Mouse (Mus musculus) spleen, adult 2 months (tissue): ENCODE results near the gene Fxyd6. TPM values are rescaled to one million over a fixed set of nuclear protein-coding genes. Genes with fewer than 3 reads are reported as not detected.
A peak's percentile ranks its signal among the peaks of the same experiment; 100 is the strongest.

Source experiments
- DNase-seq, 2 experiments: peaks; one replicate each; pipeline versions ENCODE4 v3.0.0 to v3.0.0-alpha.2; 2012 to 2021; ENCODE audit warnings: low spot score in 2 of 2, low read depth in 1 of 2
- H3K27ac ChIP-seq: fragments of 200-500 bp; 2 replicates; pipeline ENCODE4 v1.5.1; 2012; ENCODE audit warnings: low read length, inconsistent platforms; ENCODE audit not compliant: insufficient read depth
- H3K27me3 ChIP-seq: fragments of 200-500 bp; 2 replicates; pipeline ENCODE4 v1.6.1; 2012; ENCODE audit warnings: mild to moderate bottlenecking, moderate library complexity, low read length, inconsistent platforms; ENCODE audit not compliant: control insufficient read depth, insufficient read depth
- H3K36me3 ChIP-seq: fragments of 200-500 bp; 2 replicates; pipeline ENCODE4 v1.6.1; 2012; ENCODE audit warnings: mild to moderate bottlenecking, low read length, inconsistent platforms; ENCODE audit not compliant: control insufficient read depth, insufficient read depth
- H3K4me1 ChIP-seq: fragments of 200-500 bp; 2 replicates; pipeline ENCODE4 v1.6.1; 2011; ENCODE audit warnings: inconsistent platforms; ENCODE audit not compliant: control insufficient read depth, insufficient read depth, insufficient read length
- H3K4me3 ChIP-seq: fragments of 200-500 bp; 2 replicates; pipeline ENCODE4 v1.5.1; 2011; ENCODE audit warnings: mild to moderate bottlenecking, inconsistent platforms; ENCODE audit not compliant: insufficient read depth, insufficient read length; ENCODE audit errors: extremely low read depth
- CTCF ChIP-seq: fragments of 200-500 bp; IDR thresholded peaks from 2 replicates; pipeline ENCODE4 v1.5.1; 2011; ENCODE audit warnings: mild to moderate bottlenecking, inconsistent platforms; ENCODE audit not compliant: insufficient read depth, insufficient read length, insufficient replicate concordance; ENCODE audit errors: extremely low read depth
- POLR2A ChIP-seq: fragments of 200-500 bp; IDR thresholded peaks from 2 replicates; pipeline ENCODE4 v1.6.1; 2011; ENCODE audit warnings: low read depth, low read length, inconsistent platforms
- WGBS: fragments of 180-500 bp; shearing (Covaris S2); methylation state at CpG from one replicate; pipeline ENCODE4 v1.1.7; 2018; 5-methylcytosine and 5-hydroxymethylcytosine counted together
- polyA plus RNA-seq: library from polyadenylated mRNA; depleted of rRNA; stranded (reverse); fragments of >200 nt; gene quantifications from 2 replicates; pipeline ENCODE4 v1.2.3, GENCODE M21; 2012

Fxyd6 gene
- polyA plus RNA-seq, 1 experiment, result 22.3 TPM

DNA sequence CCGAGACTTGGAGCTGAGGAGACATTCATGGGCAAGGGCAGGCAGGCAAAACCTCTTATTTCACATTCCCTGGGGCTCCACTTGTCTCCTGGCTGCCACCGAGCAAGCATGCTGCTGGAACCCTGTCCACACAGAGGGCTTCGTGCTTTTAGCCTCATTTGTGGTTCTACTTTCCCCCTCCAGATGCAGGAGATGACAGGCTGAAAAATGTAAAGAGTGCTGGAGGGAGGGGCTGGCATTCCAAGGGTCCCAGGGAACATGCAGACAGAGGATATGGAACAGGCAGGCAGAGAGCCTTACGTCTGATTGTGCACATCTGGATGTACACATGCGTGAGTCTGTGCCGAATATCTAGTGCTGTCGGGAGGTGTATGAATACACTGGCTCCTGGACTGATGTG is 11.6 kb upstream of the Fxyd6 start:
- H3K27ac ChIP-seq, result no peak overlapping the region
- WGBS, result 85% methylated on average over 7 of the region's 7 CpGs
- H3K36me3 ChIP-seq, result no peaks in the 10 kb centered on the region
- no peaks in the 10 kb centered on the region for H3K4me1 ChIP-seq
- no peak for DNase-seq
- H3K4me3 ChIP-seq, result no peak overlapping the region
- no peak for TF ChIP-seq CTCF
- no peak for TF ChIP-seq POLR2A
- no peaks in the 10 kb centered on the region for H3K27me3 ChIP-seq

DNA sequence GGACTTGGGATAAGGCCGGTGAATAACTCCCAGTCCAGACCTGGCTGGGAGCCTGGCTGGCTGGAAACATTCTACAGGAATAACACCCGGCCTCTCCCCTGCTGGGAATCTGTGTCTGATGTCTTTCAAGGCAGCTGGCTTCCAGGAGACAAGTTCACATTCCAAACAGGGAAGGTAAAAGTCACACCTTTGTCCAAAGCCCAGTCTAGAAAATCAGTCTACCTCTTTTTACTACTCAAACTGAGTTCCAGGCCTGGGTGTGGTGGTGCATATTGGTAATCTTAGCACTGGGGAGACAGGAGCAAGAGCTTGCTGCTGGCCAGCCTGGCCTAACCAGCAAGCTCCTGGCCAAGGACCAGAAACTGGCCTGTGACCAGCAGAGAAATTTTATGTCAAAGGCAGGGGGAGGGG is 7.9 kb upstream of the Fxyd6 start:
- Histone ChIP-seq H3K4me3 (no peak overlapping the region), H3K27me3 (no peaks in the 10 kb centered on the region), H3K36me3 (no peaks in the 10 kb centered on the region), H3K4me1 (no peaks in the 10 kb centered on the region), H3K27ac (no peak overlapping the region)
- TF ChIP-seq POLR2A, result no peak
- TF ChIP-seq CTCF, result no peak
- no peak for DNase-seq
- WGBS, result 85% methylated on average over 2 of the region's 2 CpGs

DNA sequence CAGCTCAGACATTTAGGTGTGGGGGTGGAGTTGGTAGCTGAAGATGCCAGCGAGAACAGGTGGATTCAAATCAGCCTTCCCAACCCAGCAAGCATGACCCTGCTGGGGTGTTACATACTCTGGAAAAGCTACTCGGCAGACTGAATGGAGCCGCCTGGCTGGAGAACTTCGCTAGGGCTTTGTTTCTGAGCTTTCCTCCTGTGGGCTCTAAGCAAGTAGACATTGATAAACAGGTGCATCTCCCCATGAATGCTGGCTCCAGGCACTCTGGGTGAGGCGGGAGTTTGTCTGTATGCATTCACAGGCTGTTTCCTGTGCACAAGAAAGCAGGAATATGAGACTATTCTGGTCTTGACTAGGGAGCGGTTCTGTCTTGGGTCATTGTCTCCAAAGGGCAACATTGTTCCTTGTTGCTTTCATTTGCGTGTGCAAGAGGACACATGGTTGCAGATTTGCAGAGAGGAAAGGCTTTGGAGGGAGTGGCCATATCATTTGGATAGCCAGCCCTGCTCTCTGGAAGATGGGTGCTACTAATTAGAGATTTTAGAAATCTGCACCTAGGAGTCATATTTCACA is 6.3 kb upstream of the Fxyd6 start:
- H3K27ac ChIP-seq, result no peak overlapping the region
- no peaks in the 10 kb centered on the region for H3K36me3 ChIP-seq
- no peak for DNase-seq
- WGBS, result 78% methylated on average over 7 of the region's 7 CpGs
- no peaks in the 10 kb centered on the region for H3K4me1 ChIP-seq
- no peak overlapping the region for H3K4me3 ChIP-seq
- no peaks in the 10 kb centered on the region for H3K27me3 ChIP-seq
- TF ChIP-seq POLR2A (no peak), CTCF (no peak)

DNA sequence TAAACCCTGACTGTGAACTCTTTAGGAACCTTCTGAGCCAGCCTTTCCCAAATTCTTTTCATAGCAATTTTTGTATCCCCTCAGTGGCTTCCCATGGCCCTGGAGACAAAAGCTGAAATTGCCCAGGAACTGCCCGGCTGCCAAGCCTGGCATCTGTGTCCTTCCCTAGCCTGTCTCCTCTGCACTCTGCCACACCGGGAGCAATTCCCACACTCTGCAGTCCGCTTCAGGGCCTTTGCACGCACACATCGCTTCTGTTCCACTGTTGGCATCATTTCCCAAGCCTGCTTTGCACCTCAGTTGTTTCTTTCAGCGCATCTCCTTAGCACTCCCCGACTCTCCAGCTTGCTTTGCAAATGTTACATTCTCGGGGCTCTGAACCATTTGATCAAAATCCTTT is 2.3 kb upstream of the Fxyd6 start:
- H3K27ac ChIP-seq, result no peak overlapping the region
- no peaks in the 10 kb centered on the region for H3K36me3 ChIP-seq
- TF ChIP-seq POLR2A (no peak), CTCF (no peak)
- H3K27me3 ChIP-seq, result peaks cover 5% of the 10 kb centered on the region; the same call in 1 of the 2 replicates
- no peak overlapping the region for H3K4me3 ChIP-seq
- WGBS, result 80% methylated on average over 8 of the region's 8 CpGs
- 0 out of 2 replicates have a peak, but pooled peaks cover 3% of the 10 kb centered on the region for H3K4me1 ChIP-seq
- no peak for DNase-seq

DNA sequence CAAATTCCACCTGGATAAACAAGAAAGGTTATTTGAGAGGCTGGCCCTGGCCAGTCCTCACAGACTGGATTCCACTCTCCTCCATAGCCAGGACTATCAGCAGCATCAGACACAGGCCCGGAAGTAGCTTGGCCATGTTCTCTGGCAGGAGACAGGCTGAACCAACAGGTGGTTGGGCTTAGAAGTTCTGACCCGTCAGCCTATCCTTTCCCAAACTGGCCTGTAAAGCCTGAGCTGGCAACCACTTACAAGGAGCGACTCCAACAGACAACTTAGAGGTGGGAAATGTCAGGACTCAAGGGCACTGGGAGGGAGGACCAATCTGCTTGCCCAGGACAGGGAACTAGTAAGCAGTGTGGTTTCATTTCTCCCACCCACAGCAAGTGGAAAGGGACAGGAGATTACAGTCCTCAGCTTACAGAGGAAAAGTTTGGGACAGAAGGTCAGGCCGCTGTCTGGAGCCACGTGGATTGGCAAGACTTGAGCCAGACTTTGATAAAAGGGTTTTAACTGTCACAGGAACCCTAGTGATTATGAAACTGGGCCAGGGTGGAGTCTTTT is 1.6 kb upstream of the Fxyd6 start:
- TF ChIP-seq CTCF, result no peak
- no peak for TF ChIP-seq POLR2A
- no peak for DNase-seq
- H3K4me3 ChIP-seq, result no peak overlapping the region
- no peak overlapping the region for H3K27ac ChIP-seq
- H3K36me3 ChIP-seq, result no peaks in the 10 kb centered on the region
- 0 out of 2 replicates have a peak, but pooled peaks cover 3% of the 10 kb centered on the region for H3K4me1 ChIP-seq
- peaks cover 5% of the 10 kb centered on the region; the same call in 1 of the 2 replicates for H3K27me3 ChIP-seq
- 69% methylated on average over 5 of the region's 5 CpGs for WGBS

DNA sequence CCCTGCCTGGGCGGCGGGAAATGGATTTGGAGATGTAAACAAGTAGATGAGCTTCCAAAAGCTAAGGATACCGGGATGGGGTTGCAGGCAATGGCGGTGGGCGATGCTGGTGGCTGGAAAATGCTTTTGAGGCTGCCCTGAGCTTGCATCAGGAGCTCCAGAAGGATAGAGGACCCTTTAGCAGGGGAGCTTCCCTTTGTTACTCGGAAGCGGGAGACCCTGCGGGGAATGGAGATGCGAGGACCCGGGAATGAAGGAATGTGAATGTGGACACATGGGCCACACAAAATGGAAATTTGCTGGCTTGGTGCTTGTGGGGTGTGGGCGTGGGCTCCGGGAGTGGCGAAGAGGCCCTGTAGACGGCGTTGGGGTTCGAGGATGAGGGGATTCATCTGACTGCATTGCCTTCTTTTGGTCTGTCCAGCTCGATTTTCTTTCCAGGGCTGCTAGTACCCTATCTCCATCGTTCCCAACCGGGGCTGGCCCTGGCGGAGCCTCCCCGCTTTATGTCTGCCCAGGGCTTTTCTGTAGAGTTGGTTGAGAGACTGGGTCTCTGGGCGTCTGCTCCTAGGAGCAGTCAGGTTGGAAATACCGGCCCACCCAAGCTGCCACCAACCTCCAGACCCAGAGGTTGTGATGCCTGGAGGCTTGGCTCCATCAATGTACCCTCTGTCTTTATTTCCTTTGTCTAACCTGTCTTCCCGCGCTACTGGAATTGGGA is 791 bp downstream of the Fxyd6 start:
- Histone ChIP-seq H3K27ac (no peak overlapping the region), H3K27me3 (peaks cover 5% of the 10 kb centered on the region; the same call in 1 of the 2 replicates), H3K4me3 (peak overlapping the region; percentile 30; the same call in 1 of the 2 replicates), H3K4me1 (0 out of 2 replicates have a peak, but pooled peaks cover 3% of the 10 kb centered on the region), H3K36me3 (no peaks in the 10 kb centered on the region)
- TF ChIP-seq POLR2A (no peak), CTCF (no peak)
- WGBS, result 47% methylated on average over 25 of the region's 25 CpGs
- no peak for DNase-seq
